8 mouse cellular contexts compared by ENCODE assay signal in the genomic region with DNA sequence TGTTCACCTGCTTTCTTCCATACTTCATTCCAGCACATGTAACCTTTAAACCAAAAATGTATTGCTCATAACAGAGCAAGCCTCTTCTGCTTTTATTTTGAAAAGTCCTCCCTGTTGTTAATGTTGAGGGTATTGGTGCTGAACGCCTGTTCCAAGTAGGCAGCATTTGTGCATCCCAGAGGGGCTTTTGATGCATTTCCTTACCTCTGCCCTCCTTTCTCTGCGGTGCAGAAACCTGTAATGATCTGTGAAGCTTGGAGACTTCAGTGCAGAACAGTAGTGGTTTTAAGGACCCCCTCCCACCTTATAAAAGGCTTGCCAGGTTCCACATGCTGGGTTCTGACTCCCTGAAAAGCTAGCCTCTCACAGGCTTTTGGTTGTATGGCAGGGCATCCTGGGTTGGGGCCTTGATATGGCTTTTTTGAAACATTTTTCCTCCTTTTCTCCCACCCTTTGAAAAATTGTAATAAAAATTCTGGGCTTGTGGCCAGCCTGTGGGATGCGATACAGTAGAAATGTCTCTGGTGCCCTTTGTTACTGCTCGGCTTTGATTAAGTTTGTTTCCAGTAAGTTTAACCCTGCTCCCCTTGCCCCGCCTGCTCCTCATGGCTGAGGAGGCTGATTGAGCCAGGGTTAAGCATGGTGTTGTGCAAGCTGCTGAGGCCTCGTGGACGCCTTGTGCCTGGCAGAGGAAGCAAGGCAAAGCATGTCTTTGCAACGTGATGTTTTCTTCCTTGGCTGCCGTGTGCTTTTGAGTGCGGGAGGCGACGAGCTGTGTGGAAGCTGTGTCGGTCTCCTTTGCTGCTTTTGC.
DNase-seq lines count a peak whose midpoint lies in the region; ATAC-seq and TF ChIP-seq lines count a peak whose summit lies in the region.

No protein-coding gene starts in this region.

- ATAC-seq in forebrain, embryonic 13.5 days: peak; percentile 33; the same call in 1 of the 2 replicates
- ATAC-seq in heart, embryonic 16.5 days (replicated peaks; ENCODE audit: extremely low read depth, insufficient read depth, low FRiP score): peak; percentile 75
- peak; percentile 58; the same call in 1 of the 2 replicates for ATAC-seq in midbrain, postnatal 0 days (ENCODE audit: low FRiP score)

- TF ChIP-seq CTCF in liver, adult 2 months (IDR thresholded peaks at IDR 0.05; ENCODE audit: low read depth, low read length): no peak
- no peak for TF ChIP-seq CTCF in midbrain, postnatal 0 days (IDR thresholded peaks at IDR 0.05)

- no peaks in the 10 kb centered on the region for H3K27me3 ChIP-seq in forebrain, embryonic 13.5 days
- no peaks in the 10 kb centered on the region for H3K27me3 ChIP-seq in heart, embryonic 16.5 days (ENCODE audit: control insufficient read depth, insufficient read depth, low read length)
- H3K27me3 ChIP-seq in liver, adult 2 months (ENCODE audit: control insufficient read depth, insufficient read depth, low read length): no peaks in the 10 kb centered on the region
- H3K27me3 ChIP-seq in midbrain, postnatal 0 days (ENCODE audit: insufficient read depth, low read length): no peaks in the 10 kb centered on the region

- H3K79me2 ChIP-seq in liver, adult 2 months (ENCODE audit: control insufficient read depth, insufficient read depth, low read length): peaks cover 33% of the 10 kb centered on the region

- no peak overlapping the region for H3K4me3 ChIP-seq in forebrain, embryonic 13.5 days
- H3K4me3 ChIP-seq in heart, embryonic 16.5 days (ENCODE audit: low read length): no peak overlapping the region
- no peak overlapping the region for H3K4me3 ChIP-seq in liver, adult 2 months (ENCODE audit: insufficient read depth, low read depth, low read length)
- H3K4me3 ChIP-seq in midbrain, postnatal 0 days (ENCODE audit: low read depth, low read length): no peak overlapping the region

- no peak for TF ChIP-seq POLR2A in liver, adult 2 months (IDR thresholded peaks at IDR 0.05; ENCODE audit: extremely low read depth, insufficient read depth, low read length)

- DNase-seq in B cell, adult 2 months: peak; percentile 23 to 26
- peak; percentile 26 to 56 for DNase-seq in adrenal gland, postnatal 4 days (ENCODE audit: low spot score in 2 of 2)
- peak; percentile 88 for DNase-seq in kidney, postnatal 14 days
- peak; percentile 91 for DNase-seq in liver, adult 2 months (ENCODE audit: extremely low read depth, low read depth, low spot score)
- DNase-seq in midbrain, postnatal 0 days (ENCODE audit: low spot score): peak; percentile 59
- peak; percentile 75 for DNase-seq in testis, postnatal 10 days (ENCODE audit: low spot score)

- peaks cover 33% of the 10 kb centered on the region for H3K4me1 ChIP-seq in forebrain, embryonic 13.5 days
- peaks cover 44% of the 10 kb centered on the region for H3K4me1 ChIP-seq in heart, embryonic 16.5 days (ENCODE audit: control insufficient read depth, insufficient read depth, low read length)
- peaks cover 43% of the 10 kb centered on the region for H3K4me1 ChIP-seq in liver, adult 2 months (ENCODE audit: control insufficient read depth, insufficient read depth, low read length)
- H3K4me1 ChIP-seq in midbrain, postnatal 0 days (ENCODE audit: insufficient read depth, low read length): peaks cover 24% of the 10 kb centered on the region

- H3K9me3 ChIP-seq in forebrain, embryonic 13.5 days (replicated peaks): no peaks in the 10 kb centered on the region
- no peaks in the 10 kb centered on the region for H3K9me3 ChIP-seq in heart, embryonic 16.5 days (replicated peaks; ENCODE audit: control insufficient read depth, low read length)
- H3K9me3 ChIP-seq in midbrain, postnatal 0 days (ENCODE audit: low read length): no peaks in the 10 kb centered on the region

- H3K9ac ChIP-seq in forebrain, embryonic 13.5 days: no peak overlapping the region; the same call in 1 of the 2 replicates
- peak overlapping the region; percentile 54 for H3K9ac ChIP-seq in heart, embryonic 16.5 days (ENCODE audit: low read length)
- H3K9ac ChIP-seq in liver, adult 2 months (ENCODE audit: low read depth, low read length): peak overlapping the region; percentile 5
- H3K9ac ChIP-seq in midbrain, postnatal 0 days (replicated peaks; ENCODE audit: low read length, poor library complexity, severe bottlenecking): peak overlapping the region; percentile 36; the same call in 1 of the 2 replicates

- 0 out of 2 replicates have a peak overlapping the region, but pooled peaks have one; percentile 3 for H3K4me2 ChIP-seq in forebrain, embryonic 13.5 days
- H3K4me2 ChIP-seq in heart, embryonic 16.5 days (ENCODE audit: low read depth, low read length): peak overlapping the region; percentile 51
- peak overlapping the region; percentile 28 for H3K4me2 ChIP-seq in midbrain, postnatal 0 days (ENCODE audit: low read depth, low read length, poor library complexity, severe bottlenecking)

- H3K27ac ChIP-seq in forebrain, embryonic 13.5 days: peak overlapping the region; percentile 49
- H3K27ac ChIP-seq in heart, embryonic 16.5 days (ENCODE audit: low read length): peak overlapping the region; percentile 85
- peak overlapping the region; percentile 77 for H3K27ac ChIP-seq in liver, adult 2 months (replicated peaks; ENCODE audit: insufficient read depth, low read depth, low read length)
- peak overlapping the region; percentile 74 for H3K27ac ChIP-seq in midbrain, postnatal 0 days (ENCODE audit: low read depth, low read length)

- no peaks in the 10 kb centered on the region for H3K36me3 ChIP-seq in forebrain, embryonic 13.5 days (ENCODE audit: poor library complexity, severe bottlenecking)
- H3K36me3 ChIP-seq in heart, embryonic 16.5 days (ENCODE audit: control insufficient read depth, insufficient read depth): no peaks in the 10 kb centered on the region
- H3K36me3 ChIP-seq in liver, adult 2 months (ENCODE audit: control insufficient read depth, insufficient read depth, low read length): no peaks in the 10 kb centered on the region
- no peaks in the 10 kb centered on the region for H3K36me3 ChIP-seq in midbrain, postnatal 0 days (ENCODE audit: insufficient read depth, low read length)

- WGBS in forebrain, embryonic 13.5 days: 22% methylated on average over 13 of the region's 13 CpGs
- 15% methylated on average over 13 of the region's 13 CpGs for WGBS in heart, embryonic 16.5 days
- WGBS in liver, adult 2 months: 10% methylated on average over 13 of the region's 13 CpGs
- 16% methylated on average over 13 of the region's 13 CpGs for WGBS in midbrain, postnatal 0 days

Comparison
In these comparisons a context has a peak if more than half of its experiments do, and no peak if none do; other contexts are left out.
1. DNase-seq: peak in every context shown above with its lines; median percentile 91 in liver, adult 2 months; 88 in kidney, postnatal 14 days; 75 in testis, postnatal 10 days; 59 in midbrain, postnatal 0 days; 41 in adrenal gland, postnatal 4 days; 24 in B cell, adult 2 months.